Comparison of ENCODE assay signal across 16 mouse cellular contexts in the genomic region with DNA sequence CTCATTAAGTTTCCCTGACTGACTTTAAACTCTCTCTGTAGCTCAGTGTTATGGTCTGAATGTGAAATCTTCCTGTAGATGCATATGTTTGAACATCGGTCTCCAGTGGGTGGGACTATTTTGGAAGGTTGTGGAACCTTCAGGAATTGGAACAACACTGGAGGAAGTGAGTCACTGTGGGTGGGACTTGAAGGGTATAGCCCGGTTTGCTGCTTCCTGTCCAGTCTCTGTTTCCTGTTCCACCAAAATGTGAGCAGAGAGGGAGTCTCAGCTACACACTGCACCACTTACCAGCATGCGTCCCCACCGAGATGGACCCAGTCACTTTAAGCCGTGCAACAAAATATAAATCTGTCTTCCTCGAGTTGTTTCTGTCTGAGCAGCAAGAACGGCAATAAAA.
DNase-seq lines count a peak whose midpoint lies in the region; ATAC-seq and TF ChIP-seq lines count a peak whose summit lies in the region.
"Had no signal": no experiment of that assay in that cellular context is flagged by ENCODE, and none has a peak within 500 bp of the region (broad histone marks: within the 10 kb centered on the region; RNA-seq: fewer than 3 reads in every experiment).

No protein-coding gene starts in this region.

- no peak for DNase-seq in thymus, adult 2 months
- DNase-seq in thymus, postnatal 25 days, result no peak
- DNase-seq in induced T-regulatory cell, adult 2 months (ENCODE audit: low read depth), result peak; percentile 51
- DNase-seq in retina, postnatal 1 day, result no peak
- no peak for DNase-seq in embryo, embryonic 10 days (ENCODE audit: low spot score)
- DNase-seq: adrenal gland, postnatal 14 days; cerebellum, adult 8-10 months; gastrocnemius, postnatal 25 days; heart, postnatal 10 days; kidney, adult 11 months; kidney, postnatal 36 days had no signal

- no peaks in the 10 kb centered on the region for H3K9me3 ChIP-seq in ES-Bruce4 (replicated peaks; ENCODE audit: control insufficient read depth, insufficient read depth, low read length, poor library complexity, severe bottlenecking)
- H3K9me3 ChIP-seq in neural tube, embryonic 15.5 days (replicated peaks), result no peaks in the 10 kb centered on the region
- H3K9me3 ChIP-seq: heart, embryonic 10.5 days had no signal

- no peak for ATAC-seq in neural tube, embryonic 15.5 days (ENCODE audit: low FRiP score)
- ATAC-seq: midbrain, embryonic 16.5 days had no signal

- no peak overlapping the region for H3K4me3 ChIP-seq in thymus, adult 2 months (ENCODE audit: control insufficient read depth, insufficient read depth, low read length)
- H3K4me3 ChIP-seq in ES-Bruce4 (ENCODE audit: low read depth, low read length), result peak overlapping the region; percentile 77
- no peak overlapping the region for H3K4me3 ChIP-seq in neural tube, embryonic 15.5 days (replicated peaks)
- H3K4me3 ChIP-seq: heart, embryonic 10.5 days had no signal

- no peak for TF ChIP-seq POLR2A in thymus, adult 2 months (IDR thresholded peaks at IDR 0.05; ENCODE audit: control insufficient read depth, extremely low read depth, insufficient read depth, low read length, poor library complexity)
- no peak for TF ChIP-seq POLR2A in ES-Bruce4 (IDR thresholded peaks at IDR 0.05; ENCODE audit: insufficient read depth, low read length)

- no peak overlapping the region for H3K9ac ChIP-seq in ES-Bruce4 (ENCODE audit: low read depth, poor library complexity, severe bottlenecking)
- H3K9ac ChIP-seq in neural tube, embryonic 15.5 days (replicated peaks), result no peak overlapping the region
- H3K9ac ChIP-seq: hindbrain, embryonic 14.5 days had no signal

- no peak for TF ChIP-seq EP300 in ES-Bruce4 (IDR thresholded peaks at IDR 0.05; ENCODE audit: insufficient read depth, low read depth, low read length)

- H3K4me1 ChIP-seq in thymus, adult 2 months (replicated peaks; ENCODE audit: control insufficient read depth, insufficient read depth, low read length), result peaks cover 16% of the 10 kb centered on the region
- peaks cover 4% of the 10 kb centered on the region for H3K4me1 ChIP-seq in ES-Bruce4 (ENCODE audit: control insufficient read depth, insufficient read depth, low read length)
- no peaks in the 10 kb centered on the region for H3K4me1 ChIP-seq in neural tube, embryonic 15.5 days

- no peaks in the 10 kb centered on the region for H3K36me3 ChIP-seq in thymus, adult 2 months (ENCODE audit: control insufficient read depth, insufficient read depth, low read length)
- no peaks in the 10 kb centered on the region for H3K36me3 ChIP-seq in ES-Bruce4 (ENCODE audit: control insufficient read depth, insufficient read depth, low read length, poor library complexity, severe bottlenecking)
- H3K36me3 ChIP-seq in neural tube, embryonic 15.5 days, result no peaks in the 10 kb centered on the region
- H3K36me3 ChIP-seq: heart, embryonic 10.5 days had no signal

- H3K27me3 ChIP-seq in thymus, adult 2 months (ENCODE audit: control insufficient read depth, insufficient read depth, low read length), result no peaks in the 10 kb centered on the region
- no peaks in the 10 kb centered on the region for H3K27me3 ChIP-seq in ES-Bruce4 (ENCODE audit: control insufficient read depth, insufficient read depth, low read length, poor library complexity, severe bottlenecking)
- H3K27me3 ChIP-seq in neural tube, embryonic 15.5 days (replicated peaks), result no peaks in the 10 kb centered on the region

- TF ChIP-seq CTCF in thymus, adult 2 months (IDR thresholded peaks at IDR 0.05; ENCODE audit: borderline replicate concordance, control insufficient read depth, extremely low read depth, insufficient read depth, low read length, poor library complexity), result no peak
- no peak for TF ChIP-seq CTCF in ES-Bruce4 (IDR thresholded peaks at IDR 0.05; ENCODE audit: low read depth, low read length)

- WGBS in thymus, adult 2 months, result 69% methylated on average over 7 of the region's 7 CpGs
- WGBS in neural tube, embryonic 15.5 days, result 81% methylated on average over 7 of the region's 7 CpGs

- peak overlapping the region; percentile 40; the same call in 1 of the 2 replicates for H3K27ac ChIP-seq in thymus, adult 2 months (ENCODE audit: control insufficient read depth, insufficient read depth, low read length)
- peak overlapping the region; percentile 63 for H3K27ac ChIP-seq in ES-Bruce4 (ENCODE audit: insufficient read depth, low read length)
- H3K27ac ChIP-seq in neural tube, embryonic 15.5 days (replicated peaks), result no peak overlapping the region
- H3K27ac ChIP-seq: heart, embryonic 10.5 days; hindbrain, embryonic 14.5 days had no signal

- no peak overlapping the region for H3K4me2 ChIP-seq in neural tube, embryonic 15.5 days
- H3K4me2 ChIP-seq: hindbrain, embryonic 14.5 days had no signal
